Mouse (Mus musculus): ENCODE data around the gene Manbal. TPM values are rescaled to one million over a fixed set of nuclear protein-coding genes. Genes with fewer than 3 reads are reported as not detected.

The Manbal gene
- polyA plus RNA-seq, 1 experiment from 2014 or later, result 85.3 TPM

DNA sequence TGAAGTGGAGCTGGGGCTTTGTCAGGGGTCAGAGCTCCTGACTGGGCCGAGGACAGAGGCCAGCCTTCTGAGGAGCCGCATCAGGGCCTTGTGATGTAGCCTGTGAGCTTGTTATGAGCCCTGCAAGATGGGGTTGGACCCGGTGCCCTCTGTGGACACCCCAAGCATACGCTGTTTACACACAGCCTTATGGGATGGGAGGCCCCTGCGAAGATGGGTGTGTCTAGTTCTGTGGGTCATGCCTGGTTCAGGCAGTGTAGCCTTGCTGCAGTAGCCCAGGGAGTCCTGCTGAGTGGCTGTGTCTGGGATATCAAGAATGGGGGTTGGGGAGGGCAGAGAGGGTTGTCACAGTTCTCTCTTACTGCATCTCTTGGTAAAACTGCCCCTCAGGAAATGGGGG, 64.5 kb downstream of the Manbal start:
- H3K27ac ChIP-seq (ENCODE audit: low read length), result peak overlapping the region; percentile 96
- H3K4me2 ChIP-seq (ENCODE audit: low read depth, low read length), result no peak overlapping the region
- H3K4me1 ChIP-seq (replicated peaks; ENCODE audit: control insufficient read depth, insufficient read depth, low read length), result peaks cover 66% of the 10 kb centered on the region
- no peaks in the 10 kb centered on the region for H3K27me3 ChIP-seq (ENCODE audit: control insufficient read depth, insufficient read depth, low read depth, low read length)
- H3K36me3 ChIP-seq (ENCODE audit: control insufficient read depth, insufficient read depth, low read length), result peaks cover 5% of the 10 kb centered on the region; the same call in 1 of the 2 replicates
- no peak overlapping the region for H3K4me3 ChIP-seq (ENCODE audit: low read length)
- peak overlapping the region; percentile 25; the same call in 1 of the 2 replicates for H3K9ac ChIP-seq (ENCODE audit: low read length)
- WGBS, result 59% methylated on average over 5 of the region's 5 CpGs
- no peaks in the 10 kb centered on the region for H3K9me3 ChIP-seq (ENCODE audit: control insufficient read depth, low read length)
- no peak for ATAC-seq (ENCODE audit: low read depth)

DNA sequence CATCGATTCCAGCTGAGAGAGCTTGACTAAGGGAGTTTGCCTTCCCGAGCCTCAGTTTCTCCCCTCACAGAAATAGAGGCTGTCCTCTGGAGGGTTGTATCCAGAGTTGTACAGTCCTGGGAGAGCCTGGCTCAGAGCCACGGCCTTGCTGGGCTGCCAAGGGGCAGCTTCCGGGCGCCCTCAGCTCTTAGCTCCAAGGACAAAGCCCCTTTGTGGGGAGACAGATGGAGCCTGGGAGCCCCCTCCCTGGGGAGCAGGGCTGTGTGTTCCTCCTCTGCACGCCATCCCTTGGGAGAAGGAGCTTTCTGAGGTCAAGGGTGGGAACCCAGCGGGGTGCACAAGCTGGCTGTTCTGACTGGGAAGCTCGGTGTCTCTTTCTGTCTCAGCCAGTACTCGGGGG, 65.1 kb downstream of the Manbal start:
- Histone ChIP-seq H3K4me3 (ENCODE audit: low read length) (no peak overlapping the region), H3K36me3 (ENCODE audit: control insufficient read depth, insufficient read depth, low read length) (peaks cover 8% of the 10 kb centered on the region; the same call in 1 of the 2 replicates), H3K4me1 (replicated peaks; ENCODE audit: control insufficient read depth, insufficient read depth, low read length) (peaks cover 65% of the 10 kb centered on the region), H3K9me3 (ENCODE audit: control insufficient read depth, low read length) (no peaks in the 10 kb centered on the region), H3K9ac (ENCODE audit: low read length) (0 out of 2 replicates have a peak overlapping the region, but pooled peaks have one; percentile 25), H3K27me3 (ENCODE audit: control insufficient read depth, insufficient read depth, low read depth, low read length) (no peaks in the 10 kb centered on the region), H3K27ac (ENCODE audit: low read length) (peak overlapping the region; percentile 96), H3K4me2 (ENCODE audit: low read depth, low read length) (no peak overlapping the region)
- WGBS, result 45% methylated on average over 9 of the region's 9 CpGs
- peak; percentile 8; the same call in 1 of the 2 replicates for ATAC-seq (ENCODE audit: low read depth)

DNA sequence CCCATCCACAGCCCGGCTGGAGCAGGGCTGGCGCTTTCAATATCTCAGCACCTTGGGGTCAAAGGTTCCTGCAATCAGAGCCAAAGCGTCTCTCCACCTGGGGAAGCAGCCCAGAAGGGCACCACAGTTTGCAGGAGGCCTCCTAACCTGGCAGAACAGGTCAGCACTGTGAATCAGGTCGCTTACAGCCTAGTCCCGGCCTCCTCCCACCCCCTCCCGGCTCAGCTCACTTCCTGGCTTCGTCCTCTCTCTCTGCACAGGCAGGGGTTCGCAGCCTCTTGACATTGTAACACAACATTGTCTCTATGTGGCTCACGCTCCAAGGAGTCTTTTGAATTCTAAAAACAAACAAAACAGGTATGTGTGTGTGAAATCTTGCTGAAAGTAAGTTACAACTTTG, 66.6 kb downstream of the Manbal start:
- no peak overlapping the region for H3K4me3 ChIP-seq (ENCODE audit: low read length)
- peaks cover 4% of the 10 kb centered on the region; the same call in 1 of the 2 replicates for H3K36me3 ChIP-seq (ENCODE audit: control insufficient read depth, insufficient read depth, low read length)
- peak overlapping the region; percentile 96 for H3K27ac ChIP-seq (ENCODE audit: low read length)
- WGBS, result 24% methylated on average over 9 of the region's 9 CpGs
- peak overlapping the region; percentile 4; the same call in 1 of the 2 replicates for H3K4me2 ChIP-seq (ENCODE audit: low read depth, low read length)
- H3K27me3 ChIP-seq (ENCODE audit: control insufficient read depth, insufficient read depth, low read depth, low read length), result no peaks in the 10 kb centered on the region
- ATAC-seq (ENCODE audit: low read depth), result peak; percentile 48; the same call in 1 of the 2 replicates
- no peaks in the 10 kb centered on the region for H3K9me3 ChIP-seq (ENCODE audit: control insufficient read depth, low read length)
- H3K9ac ChIP-seq (ENCODE audit: low read length), result peak overlapping the region; percentile 52
- H3K4me1 ChIP-seq (replicated peaks; ENCODE audit: control insufficient read depth, insufficient read depth, low read length), result peaks cover 62% of the 10 kb centered on the region

- Histone ChIP-seq H3K36me3 (ENCODE audit: control insufficient read depth, insufficient read depth, low read length) (peaks cover 7% of the 10 kb centered on the region), H3K9ac (ENCODE audit: low read length) (peak overlapping the region; percentile 11; the same call in 1 of the 2 replicates), H3K4me2 (ENCODE audit: low read depth, low read length) (no peak overlapping the region)
These were observed 67.1 kb downstream of the Manbal start for GRCm38 (mm10) chr2:157434497-157434896.

DNA sequence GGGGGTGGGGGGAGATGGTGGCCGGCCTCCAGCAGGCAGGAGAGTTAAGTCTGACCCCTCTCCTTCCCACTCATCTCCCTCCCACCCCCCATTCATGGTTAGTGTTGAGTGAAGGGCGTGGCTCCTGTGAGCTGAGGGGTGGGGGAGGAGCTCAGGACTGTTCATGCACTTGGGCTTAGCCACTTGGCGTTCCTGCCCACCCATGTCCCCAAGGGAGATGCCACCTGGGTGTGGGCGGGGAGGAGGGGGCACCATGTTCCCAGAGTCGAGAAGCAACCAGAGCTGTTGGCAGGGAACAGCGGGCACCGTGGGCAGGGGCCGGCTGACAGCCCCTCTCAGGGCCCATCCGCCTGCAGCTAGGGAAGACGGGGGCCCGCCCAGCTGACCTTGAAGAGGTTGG, 69.1 kb downstream of the Manbal start:
- H3K4me3 ChIP-seq (ENCODE audit: low read length), result no peak overlapping the region
- peaks cover 4% of the 10 kb centered on the region; the same call in 1 of the 2 replicates for H3K9me3 ChIP-seq (ENCODE audit: control insufficient read depth, low read length)
- ATAC-seq (ENCODE audit: low read depth), result 0 out of 2 replicates have a peak, but pooled peaks have one; percentile 17
- no peak overlapping the region for H3K9ac ChIP-seq (ENCODE audit: low read length)
- H3K4me1 ChIP-seq (replicated peaks; ENCODE audit: control insufficient read depth, insufficient read depth, low read length), result peaks cover 53% of the 10 kb centered on the region
- no peak overlapping the region; the same call in 1 of the 2 replicates for H3K27ac ChIP-seq (ENCODE audit: low read length)
- H3K27me3 ChIP-seq (ENCODE audit: control insufficient read depth, insufficient read depth, low read depth, low read length), result no peaks in the 10 kb centered on the region
- peaks cover 22% of the 10 kb centered on the region for H3K36me3 ChIP-seq (ENCODE audit: control insufficient read depth, insufficient read depth, low read length)
- no peak overlapping the region for H3K4me2 ChIP-seq (ENCODE audit: low read depth, low read length)
- WGBS, result 65% methylated on average over 11 of the region's 11 CpGs

More at GRCm38 (mm10) chr2:157434497-157434896, 67.1 kb downstream of the Manbal start:
- 16% methylated on average over 6 of the region's 6 CpGs for WGBS
- H3K9me3 ChIP-seq (ENCODE audit: control insufficient read depth, low read length), result no peaks in the 10 kb centered on the region
- H3K27me3 ChIP-seq (ENCODE audit: control insufficient read depth, insufficient read depth, low read depth, low read length), result no peaks in the 10 kb centered on the region
- ATAC-seq (ENCODE audit: low read depth), result peak; percentile 82
- H3K4me3 ChIP-seq (ENCODE audit: low read length), result no peak overlapping the region
- H3K27ac ChIP-seq (ENCODE audit: low read length), result peak overlapping the region; percentile 96
- H3K4me1 ChIP-seq (replicated peaks; ENCODE audit: control insufficient read depth, insufficient read depth, low read length), result peaks cover 62% of the 10 kb centered on the region

DNA sequence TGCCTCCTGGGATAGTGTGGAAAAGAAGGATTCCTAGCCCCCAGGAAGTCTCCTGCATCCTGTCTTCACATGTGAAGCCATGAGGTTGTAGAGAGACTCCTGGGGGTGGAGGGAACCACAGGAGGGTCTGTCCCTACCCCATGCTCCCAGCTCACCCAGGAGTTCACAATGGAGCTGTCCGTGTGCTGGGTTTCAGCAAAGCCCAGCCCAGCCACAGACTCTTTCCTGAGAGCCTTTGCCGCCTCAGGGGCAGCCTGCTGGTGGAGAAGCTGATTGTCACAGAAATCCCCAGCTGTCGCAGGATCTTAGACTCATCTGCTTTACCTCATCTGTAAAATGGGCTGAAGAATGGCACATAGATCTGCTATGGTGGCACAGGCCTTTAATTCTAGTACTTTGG, 69.7 kb downstream of the Manbal start:
- 96% methylated on average over 3 of the region's 3 CpGs for whole genome bisulfite sequencing

GRCm38 (mm10) chr2:157441363-157441762, 74.0 kb downstream of the Manbal start:
- Histone ChIP-seq H3K27ac (ENCODE audit: low read length) (no peak overlapping the region), H3K9me3 (ENCODE audit: control insufficient read depth, low read length) (peaks cover 4% of the 10 kb centered on the region; the same call in 1 of the 2 replicates), H3K4me2 (ENCODE audit: low read depth, low read length) (no peak overlapping the region), H3K36me3 (ENCODE audit: control insufficient read depth, insufficient read depth, low read length) (peaks cover 30% of the 10 kb centered on the region), H3K4me3 (ENCODE audit: low read length) (no peak overlapping the region), H3K4me1 (replicated peaks; ENCODE audit: control insufficient read depth, insufficient read depth, low read length) (peaks cover 6% of the 10 kb centered on the region), H3K27me3 (ENCODE audit: control insufficient read depth, insufficient read depth, low read depth, low read length) (no peaks in the 10 kb centered on the region), H3K9ac (ENCODE audit: low read length) (no peak overlapping the region)
- WGBS, result 98% methylated on average over 1 of the region's 1 CpGs
- ATAC-seq (ENCODE audit: low read depth), result no peak

More for the DNA sequence above, 69.7 kb downstream of the Manbal start:
- Histone ChIP-seq H3K4me2 (ENCODE audit: low read depth, low read length) (no peak overlapping the region), H3K9me3 (ENCODE audit: control insufficient read depth, low read length) (peaks cover 4% of the 10 kb centered on the region; the same call in 1 of the 2 replicates), H3K36me3 (ENCODE audit: control insufficient read depth, insufficient read depth, low read length) (peaks cover 27% of the 10 kb centered on the region), H3K27ac (ENCODE audit: low read length) (peak overlapping the region; percentile 27; the same call in 1 of the 2 replicates), H3K9ac (ENCODE audit: low read length) (no peak overlapping the region), H3K4me1 (replicated peaks; ENCODE audit: control insufficient read depth, insufficient read depth, low read length) (peaks cover 47% of the 10 kb centered on the region), H3K4me3 (ENCODE audit: low read length) (no peak overlapping the region), H3K27me3 (ENCODE audit: control insufficient read depth, insufficient read depth, low read depth, low read length) (no peaks in the 10 kb centered on the region)
- no peak for ATAC-seq (ENCODE audit: low read depth)

Other genes starting within 250 kb of the Manbal start
- 30.2 and 32.4 TPM in 2 replicates for gene Samhd1, start 232.3 kb upstream of the Manbal start, polyA plus RNA-seq (2015; fragmentation: Nextera tagmentation; extraction: Ambion mirVana)
- gene Rbl1, start 163.1 kb upstream of the Manbal start, polyA plus RNA-seq (2015; fragmentation: Nextera tagmentation; extraction: Ambion mirVana), result 26.9 and 30.4 TPM in 2 replicates
- 350 and 360 TPM in 2 replicates for gene Rpn2, start 88.6 kb upstream of the Manbal start, polyA plus RNA-seq (2015; fragmentation: Nextera tagmentation; extraction: Ambion mirVana)
- 0.25 and 0.59 TPM in 2 replicates for gene Mroh8, start 88.0 kb upstream of the Manbal start, polyA plus RNA-seq (2015; fragmentation: Nextera tagmentation; extraction: Ambion mirVana)
- gene Ghrh, start 20.1 kb upstream of the Manbal start, polyA plus RNA-seq (2015; fragmentation: Nextera tagmentation; extraction: Ambion mirVana), result not detected in 2 replicates
- 20.9 and 21.1 TPM in 2 replicates for gene Src, start 50.9 kb downstream of the Manbal start, polyA plus RNA-seq (2015; fragmentation: Nextera tagmentation; extraction: Ambion mirVana)
- 614 and 619 TPM in 2 replicates for gene Nnat, start 192.5 kb downstream of the Manbal start, polyA plus RNA-seq (2015; fragmentation: Nextera tagmentation; extraction: Ambion mirVana)
- 52.8 and 56.2 TPM in 2 replicates for gene Blcap, start 203.7 kb downstream of the Manbal start, polyA plus RNA-seq (2015; fragmentation: Nextera tagmentation; extraction: Ambion mirVana)